Mouse (Mus musculus) mouse embryonic stem cell (cell line): Measurements from ENCODE around the gene Arv1.

ENCODE experiments used
- in situ Hi-C, 2 experiments: fragments of 300-500 bp; cut with MboI; formaldehyde crosslinking; loops; 1 replicate in 1 of 2; 3 replicates in 1 of 2; pipeline ENCODE4 v1.14.3; 2019 to 2020; ENCODE audit warnings: low sequenced_read_pairs in 2 of 2, low pct_unique_long_range_greater_than_20kb in 1 of 2, mixed read lengths in 1 of 2; ENCODE audit not compliant: unreplicated experiment in 1 of 2

Gene Arv1

DNA sequence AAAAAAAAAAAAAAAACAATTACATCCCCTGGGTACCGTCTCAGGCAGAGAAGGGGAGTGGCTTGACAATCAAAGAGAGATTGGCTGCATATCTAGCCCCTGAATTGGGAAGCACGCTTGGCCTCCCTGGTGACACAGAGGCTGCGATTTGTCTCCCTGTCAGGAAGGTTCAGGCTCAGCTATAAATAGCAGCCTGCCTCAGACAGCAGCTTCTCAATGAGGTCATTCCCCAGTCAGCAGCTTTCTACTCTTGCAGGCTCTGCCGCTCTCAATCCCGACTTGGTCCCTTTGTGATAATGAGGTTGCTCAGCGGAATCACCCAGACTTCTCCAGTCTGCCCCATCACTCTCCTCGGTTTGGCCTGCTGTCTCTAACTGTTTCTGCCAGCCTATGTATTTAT lies 58.3 kb downstream of the Arv1 start:
- in situ Hi-C loops, result no loop called here

DNA sequence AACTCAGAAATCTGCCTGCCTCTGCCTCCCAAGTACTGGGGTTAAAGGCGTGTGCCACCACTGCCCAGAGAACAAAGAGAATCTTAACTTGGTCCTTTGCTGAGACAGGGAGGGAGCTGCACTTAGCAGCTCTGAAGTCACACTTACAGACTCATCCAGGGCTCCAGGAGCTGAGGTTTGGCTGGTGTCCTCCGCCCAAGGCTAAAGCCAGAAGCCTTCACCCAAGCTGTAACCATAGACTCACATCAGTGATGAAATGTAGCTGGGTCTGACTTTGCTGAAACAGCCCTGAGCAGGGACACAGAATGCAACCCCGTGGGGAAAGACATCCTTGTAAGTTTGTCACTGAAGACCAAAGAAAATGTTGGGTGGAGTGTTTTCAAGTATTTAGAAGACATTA lies 60.5 kb downstream of the Arv1 start:
- in situ Hi-C loops, result no loop called here

DNA sequence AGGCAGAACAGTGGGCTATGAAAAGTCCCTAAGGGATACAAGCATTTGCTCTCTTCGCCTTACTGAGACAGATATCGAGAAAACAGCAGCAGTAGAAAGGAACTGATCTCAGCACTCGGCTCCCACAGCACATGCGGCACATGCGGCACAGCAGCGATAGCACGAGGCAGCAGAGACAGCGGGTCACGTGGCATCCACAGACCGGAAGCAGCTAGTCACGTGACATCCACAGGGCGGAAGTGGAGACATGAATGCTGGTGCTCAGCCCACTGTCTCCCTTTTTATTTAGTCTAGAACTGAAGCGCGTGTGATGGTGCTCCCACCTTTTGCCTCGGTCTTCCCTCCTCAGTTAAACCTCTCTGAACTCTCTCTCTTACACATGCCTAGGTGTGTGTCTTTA lies 61.3 kb downstream of the Arv1 start:
- in situ Hi-C loops, result no loop called here
